Mouse (Mus musculus) naive thymus-derived CD4-positive, alpha-beta T cell, adult 2 months (primary cell): ENCODE measurements around the gene Inhbc.
"Not testable (repeated sequence)": the region's sequence is repeated elsewhere in the genome, so short reads cannot be mapped to it uniquely, and the experiment has no call there.

ENCODE experiments used
- DNase-seq: peaks from one replicate; pipeline ENCODE4 v3.0.0-alpha.2; 2011; ENCODE audit warnings: low read depth

Gene Inhbc

DNA sequence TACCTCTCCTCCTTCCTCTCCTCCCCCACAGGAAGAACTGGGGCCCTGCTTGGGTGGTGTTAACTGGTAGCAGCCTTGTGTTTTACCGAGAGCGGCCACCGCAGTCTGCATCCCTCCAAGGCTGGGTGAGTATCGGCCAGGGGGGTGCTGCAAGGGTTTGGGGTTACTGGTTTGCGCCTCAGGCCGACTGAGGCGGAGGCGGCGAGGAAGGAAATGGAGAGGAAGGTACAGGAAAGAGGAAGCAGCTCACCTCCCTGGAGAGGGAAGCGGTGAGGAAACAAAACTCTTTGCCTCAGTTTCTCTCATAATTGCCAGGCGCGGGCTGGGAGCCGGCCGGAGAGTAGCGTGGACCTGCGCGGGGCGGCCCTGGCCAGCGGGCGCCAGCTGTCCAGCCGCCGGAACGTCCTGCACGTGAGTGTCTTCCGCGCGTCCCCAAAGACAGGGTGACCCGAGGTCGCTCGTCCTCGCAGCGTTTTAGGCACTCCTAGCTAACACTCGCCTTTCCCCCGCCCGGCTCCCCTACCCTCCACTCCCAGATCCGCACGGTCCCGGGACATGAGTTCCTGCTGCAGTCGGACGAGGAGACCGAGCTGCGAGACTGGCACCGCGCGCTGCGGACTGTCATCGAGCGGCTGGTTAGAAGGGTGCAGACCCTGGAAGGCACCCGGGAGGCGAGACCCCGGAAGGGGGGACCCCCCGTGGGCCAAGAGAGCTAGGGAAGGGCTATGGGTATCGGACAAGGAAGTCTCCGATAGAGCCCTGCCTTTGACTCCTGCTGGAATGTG, 44.0 kb downstream of the Inhbc start:
- no peak for DNase-seq

- DNase-seq: peak; percentile 59
These were observed 44.7 kb downstream of the Inhbc start for GRCm38 (mm10) chr10:127325454-127326016.

- DNase-seq: peak; percentile 93
These were observed 45.7 kb downstream of the Inhbc start for GRCm38 (mm10) chr10:127324495-127324894.

- peak; percentile 51 for DNase-seq
These were observed 46.9 kb downstream of the Inhbc start for GRCm38 (mm10) chr10:127323131-127323855.

DNA sequence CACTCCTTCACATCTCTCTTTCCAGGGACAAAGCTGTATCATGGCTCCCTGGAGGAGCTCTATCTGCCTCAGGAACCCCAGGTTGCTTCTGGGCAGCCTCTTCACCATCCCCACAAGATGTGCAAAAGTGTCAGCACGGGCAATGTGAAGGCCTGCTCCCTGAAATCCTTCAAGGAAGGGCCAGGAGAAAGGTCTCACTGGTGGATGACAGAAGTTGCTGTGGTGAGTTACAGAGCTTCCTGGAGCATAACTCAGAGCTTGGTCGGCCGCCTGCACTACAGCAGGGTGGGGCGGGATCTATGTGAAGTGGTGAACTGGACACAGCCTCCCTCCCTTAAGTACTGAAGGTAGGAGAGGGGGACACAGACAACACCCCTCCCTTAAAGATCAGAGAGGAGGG, 47.6 kb downstream of the Inhbc start:
- DNase-seq: no peak

GRCm38 (mm10) chr10:127322178-127322577, 48.1 kb downstream of the Inhbc start:
- peak; percentile 58 for DNase-seq

DNA sequence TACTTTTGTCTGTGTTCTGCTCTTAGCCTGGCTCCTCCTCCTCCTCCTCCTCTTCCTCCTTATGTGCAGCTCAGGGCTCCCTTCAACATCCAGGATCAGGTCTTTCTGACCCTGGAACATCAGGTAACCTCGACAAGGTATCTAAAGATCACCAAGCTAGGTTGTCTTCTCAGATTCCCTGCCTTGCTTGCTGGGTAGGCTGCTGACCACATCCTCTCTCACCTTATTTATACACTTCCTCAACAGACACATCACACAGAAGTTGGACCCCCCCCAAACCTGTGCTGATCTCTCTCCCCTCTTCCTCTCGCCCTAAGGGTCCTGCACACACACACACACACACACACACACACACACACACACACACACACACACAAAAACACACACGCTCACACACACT, 48.6 kb downstream of the Inhbc start, which contains the start of gene Arhgap9:
Arhgap9 (plus strand) TSS at position 344 of the 400 bp plus-strand sequence.
- peak; percentile 76 for DNase-seq

DNA sequence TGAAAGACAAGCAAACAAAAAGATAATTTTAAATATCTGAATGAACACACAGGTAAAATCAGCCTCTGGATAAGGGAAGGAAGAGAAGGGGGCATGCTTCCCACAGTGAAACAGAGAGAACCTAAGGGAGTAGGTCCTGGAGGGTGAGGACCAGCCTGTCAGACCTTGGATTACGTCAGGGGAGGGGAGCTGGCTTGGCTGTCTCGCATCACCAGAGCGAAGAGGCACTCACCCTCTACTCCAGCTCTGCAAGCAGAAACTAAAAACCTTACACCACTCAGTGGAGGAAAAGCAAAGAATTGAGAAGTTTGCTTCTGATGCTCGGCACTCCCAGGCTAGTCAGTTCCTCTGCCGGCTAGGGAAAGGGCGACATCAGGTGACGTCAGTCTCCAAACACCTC, 50.3 kb downstream of the Inhbc start:
- no peak for DNase-seq

GRCm38 (mm10) chr10:127318009-127318408, 52.2 kb downstream of the Inhbc start:
- DNase-seq: no peak

GRCm38 (mm10) chr10:127317277-127317676, 53.0 kb downstream of the Inhbc start:
- no peak for DNase-seq

GRCm38 (mm10) chr10:127314950-127315349, 55.3 kb downstream of the Inhbc start:
- DNase-seq: not testable (repeated sequence)

- DNase-seq: not testable (repeated sequence)
These were observed 56.7 kb downstream of the Inhbc start for GRCm38 (mm10) chr10:127313516-127313915.

- DNase-seq: no peak
These were observed 57.4 kb downstream of the Inhbc start for GRCm38 (mm10) chr10:127312858-127313257.

GRCm38 (mm10) chr10:127312356-127312676, 57.9 kb downstream of the Inhbc start:
- DNase-seq: peak; percentile 92

GRCm38 (mm10) chr10:127311476-127312355, 58.5 kb downstream of the Inhbc start, which contains the start of gene Mars:
Gene Mars (minus strand): TSS chr10:127311786.
- peak; percentile 94 for DNase-seq

GRCm38 (mm10) chr10:127310523-127311475, 59.4 kb downstream of the Inhbc start:
- no peak for DNase-seq

GRCm38 (mm10) chr10:127309167-127309566, 61.1 kb downstream of the Inhbc start:
- not testable (repeated sequence) for DNase-seq
